ENCODE assay signal across 20 mouse cellular contexts in the genomic region with DNA sequence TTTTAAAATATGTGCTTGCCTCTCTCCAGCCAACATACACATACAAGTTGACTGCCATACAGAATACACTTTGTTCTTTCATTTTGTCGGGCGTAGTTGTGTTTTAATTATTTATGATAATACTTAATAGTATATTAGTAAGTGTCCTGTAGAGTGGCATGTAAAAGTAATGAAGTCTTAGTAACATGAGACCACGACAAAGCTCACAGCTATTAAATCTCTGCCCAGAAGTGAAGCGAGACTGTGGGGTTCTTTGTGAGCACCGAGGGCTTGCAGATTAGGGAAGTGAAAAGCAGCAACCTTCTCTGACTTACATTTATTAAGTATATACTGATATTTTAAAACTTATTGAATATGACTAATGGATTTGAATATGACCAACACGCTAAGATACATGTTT.
DNase-seq lines count a peak whose midpoint lies in the region; ATAC-seq lines count a peak whose summit lies in the region.
"Had no signal": no experiment of that assay in that cellular context is flagged by ENCODE, and none has a peak within 500 bp of the region (broad histone marks: within the 10 kb centered on the region; RNA-seq: fewer than 3 reads in every experiment).

No protein-coding gene starts in this region.

- ATAC-seq in granulocyte monocyte progenitor cell, adult 5-6 weeks (replicated peaks; ENCODE audit: poor library complexity, severe bottlenecking) = peak; percentile 50; the same call in 1 of the 2 replicates
- peak; percentile 48; the same call in 1 of the 2 replicates for ATAC-seq in megakaryocyte, adult 5-6 weeks (ENCODE audit: poor library complexity, severe bottlenecking)
- ATAC-seq: activated CD4-positive, CD25-positive, alpha-beta regulatory T cell, adult 4 months; forebrain, embryonic 14.5 days; forebrain, postnatal 0 days had no signal

- peak; percentile 23 for DNase-seq in A20 (ENCODE audit: low read depth, low spot score)
- peak; percentile 10 to 18 for DNase-seq in B cell, adult 2 months
- no peak for DNase-seq in layer of hippocampus, adult 18-20 months (ENCODE audit: low spot score in 2 of 2)
- no peak for DNase-seq in T-cell, adult 2 months (ENCODE audit: low spot score)
- no peak for DNase-seq in layer of hippocampus, postnatal 36 days
- DNase-seq in frontal cortex, postnatal 10 days (ENCODE audit: low spot score in 2 of 2) = no peak
- DNase-seq: adrenal gland, adult 8-10 months; adrenal gland, postnatal 25 days; cerebellum, adult 11-12 months; cerebellum, adult 8-10 months; cerebellum, postnatal 10 days; cerebellum, postnatal 36 days; forebrain, postnatal 0 days; gastrocnemius, postnatal 10 days; gastrocnemius, postnatal 36 days; heart, adult 11 months had no signal

Comparison
In these comparisons a context has a peak if more than half of its experiments do, and no peak if none do; other contexts are left out.
1. DNase-seq: peak in A20 (single experiment) and B cell, adult 2 months (2 of 2); none in layer of hippocampus, adult 18-20 months (0 of 2), T-cell, adult 2 months (single experiment), layer of hippocampus, postnatal 36 days (0 of 2) and frontal cortex, postnatal 10 days (0 of 2).